Mouse (Mus musculus): ENCODE results near the gene Coro1c.

Gene Coro1c

DNA sequence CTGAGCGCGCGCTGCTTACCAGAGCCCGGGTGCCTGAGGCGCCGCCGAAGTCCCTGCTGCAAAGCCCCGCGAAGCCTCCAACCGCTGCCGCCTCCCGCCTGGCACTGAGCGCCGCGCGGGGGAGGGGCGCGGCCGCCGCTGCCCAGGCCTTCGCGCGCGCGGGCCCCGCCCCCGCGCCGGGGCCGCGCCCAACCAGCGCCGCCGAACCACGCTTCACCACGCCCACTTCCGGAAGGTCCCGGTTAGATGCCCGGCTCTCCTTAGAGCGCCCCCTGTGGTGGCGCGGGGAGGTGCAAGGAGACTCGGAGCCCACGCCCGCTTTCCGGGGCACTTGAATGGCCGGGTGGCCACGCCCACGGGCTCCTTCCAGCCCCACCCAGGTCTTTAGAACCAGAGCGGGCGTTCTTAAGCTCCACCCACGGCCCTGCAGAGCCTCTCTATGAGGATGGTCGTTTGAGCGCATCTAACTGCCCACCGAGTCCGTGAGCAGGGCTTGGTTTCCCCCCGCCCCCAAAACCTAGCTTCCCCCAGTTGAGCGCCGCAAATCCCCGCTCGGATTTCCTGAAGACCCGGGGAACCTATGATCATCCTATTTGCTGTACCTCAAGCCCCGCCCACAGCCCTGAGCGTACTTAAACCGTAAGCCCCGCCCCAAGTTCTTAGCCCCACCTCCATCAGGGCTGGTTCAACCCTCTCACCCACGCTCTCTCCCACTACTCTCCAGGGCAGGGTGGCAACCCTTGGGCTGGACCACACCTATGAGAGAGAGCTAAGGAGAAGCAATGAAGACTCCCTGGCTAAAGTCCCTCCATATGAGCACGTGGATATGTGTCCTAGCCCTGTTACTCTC, at the start of gene Coro1c:
Gene Coro1c (minus strand): TSS at position 167 of the 850 bp plus-strand sequence.
- peak; percentile 99 for DNase-seq

DNA sequence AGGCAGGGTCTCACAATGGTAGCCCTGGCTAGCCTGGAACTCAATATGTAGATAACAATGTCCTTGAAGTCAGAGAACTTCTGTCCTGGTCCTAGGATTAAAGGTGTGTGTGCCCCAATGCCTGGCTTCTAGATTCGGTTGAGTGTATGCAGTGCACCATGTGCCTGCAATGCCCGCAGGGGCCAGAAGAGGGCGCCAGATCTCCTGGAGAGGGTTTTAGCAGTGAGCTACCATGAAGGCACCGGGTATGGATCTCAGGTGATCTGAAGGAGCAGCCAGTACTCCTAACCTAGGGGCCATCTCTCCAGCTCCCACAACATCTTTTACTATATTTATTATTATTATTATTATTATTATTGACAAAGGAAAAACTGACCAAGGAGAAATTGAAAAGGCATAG, 48.0 kb upstream of the Coro1c start:
- peak; percentile 94 for DNase-seq

DNA sequence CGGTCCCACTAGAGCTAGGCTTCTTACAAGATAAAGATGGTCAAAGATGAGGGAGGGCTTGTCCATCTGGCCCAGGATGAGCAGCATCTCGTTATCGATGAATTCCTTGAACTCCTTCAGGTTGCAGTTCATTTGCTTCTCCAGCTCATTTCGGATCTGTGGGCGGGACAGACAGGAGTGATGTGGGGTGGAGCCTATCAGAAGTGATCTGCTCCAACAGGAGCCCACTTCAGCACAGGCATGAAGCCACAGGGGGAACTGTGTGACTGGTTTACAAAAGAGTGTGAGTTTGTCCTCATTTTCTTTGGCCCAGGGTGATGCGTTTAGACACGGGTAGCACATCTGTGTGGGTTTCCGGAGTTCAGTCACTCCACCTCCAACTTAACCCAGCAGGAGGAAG, 47.1 kb upstream of the Coro1c start:
- DNase-seq: no peak

DNA sequence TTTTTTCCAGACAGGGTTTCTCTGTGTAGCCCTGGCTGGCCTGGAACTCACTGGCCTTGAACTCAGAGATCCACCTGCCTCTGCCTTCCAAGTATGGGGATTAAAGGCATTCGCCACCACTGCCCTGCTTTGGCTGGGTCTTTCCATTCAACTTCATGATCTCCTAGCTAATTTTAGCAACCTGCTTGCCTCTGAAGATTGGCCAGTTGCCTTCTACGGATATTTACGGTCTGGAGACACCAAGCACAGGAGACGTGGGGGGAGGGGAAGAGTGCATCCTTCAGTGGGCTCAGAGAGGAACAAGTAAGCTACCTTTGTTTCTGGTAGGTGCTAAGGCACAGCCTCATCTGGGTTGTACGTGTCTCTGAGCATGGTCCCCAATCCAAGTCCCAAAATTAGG, 46.7 kb upstream of the Coro1c start:
- no peak for DNase-seq

DNA sequence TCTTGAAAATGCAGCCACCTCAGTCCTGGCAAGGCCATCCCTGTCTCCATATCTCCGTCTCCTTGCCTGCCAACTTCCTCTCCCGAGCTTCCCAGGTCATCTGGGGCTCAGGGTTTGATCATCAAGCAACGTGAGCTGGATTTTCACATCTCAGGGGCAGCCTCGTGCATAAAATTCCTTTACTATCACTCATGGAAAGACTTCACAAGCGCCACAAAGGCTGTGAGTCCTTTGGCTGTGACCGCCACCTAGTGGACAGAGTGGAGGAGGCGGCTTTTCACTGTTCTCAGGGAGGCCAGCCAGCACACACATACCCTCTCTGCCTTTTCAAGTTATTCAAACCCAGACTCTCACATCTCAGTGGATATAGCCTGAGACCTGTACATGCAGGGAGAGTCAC, 45.9 kb upstream of the Coro1c start:
- peak; percentile 92 for DNase-seq

DNA sequence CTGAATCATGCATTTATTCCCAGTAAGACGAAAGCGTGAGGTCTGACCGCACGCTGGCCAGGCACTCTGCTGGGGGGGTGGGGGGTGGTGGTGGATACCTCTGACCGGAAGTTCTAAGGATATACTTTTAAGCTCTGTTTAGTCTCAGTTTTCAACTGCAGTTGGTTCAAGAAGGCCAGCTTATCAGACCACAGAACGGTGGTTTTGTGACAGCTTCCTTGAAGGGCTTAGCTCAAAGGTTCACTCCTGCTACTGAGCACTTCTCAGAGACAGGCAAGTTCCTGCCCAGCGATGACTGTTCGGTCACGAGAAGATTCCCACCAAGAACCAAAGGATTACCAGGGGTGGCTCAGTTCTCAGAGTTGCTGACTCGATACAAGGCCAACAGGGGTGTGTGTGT, 44.0 kb upstream of the Coro1c start:
- DNase-seq: no peak

DNA sequence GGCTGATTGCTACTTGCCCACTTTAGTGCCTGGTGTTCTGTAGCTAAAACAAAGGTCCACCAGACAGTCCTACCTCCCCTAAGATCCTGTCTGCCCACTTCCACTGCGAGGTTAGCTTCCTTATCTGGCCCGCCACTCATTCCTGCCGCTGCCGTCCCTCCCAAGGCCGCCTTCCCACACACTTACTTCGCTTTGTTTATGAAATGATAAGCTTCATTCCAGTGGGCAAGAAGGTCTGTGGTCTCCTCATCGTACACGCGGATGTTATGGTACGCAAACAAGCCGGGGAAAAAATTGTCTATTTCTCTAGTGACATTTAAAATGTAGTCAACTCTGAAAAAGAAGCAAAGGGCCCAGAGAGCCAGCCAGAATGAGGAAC, 43.1 kb upstream of the Coro1c start:
- DNase-seq: no peak

DNA sequence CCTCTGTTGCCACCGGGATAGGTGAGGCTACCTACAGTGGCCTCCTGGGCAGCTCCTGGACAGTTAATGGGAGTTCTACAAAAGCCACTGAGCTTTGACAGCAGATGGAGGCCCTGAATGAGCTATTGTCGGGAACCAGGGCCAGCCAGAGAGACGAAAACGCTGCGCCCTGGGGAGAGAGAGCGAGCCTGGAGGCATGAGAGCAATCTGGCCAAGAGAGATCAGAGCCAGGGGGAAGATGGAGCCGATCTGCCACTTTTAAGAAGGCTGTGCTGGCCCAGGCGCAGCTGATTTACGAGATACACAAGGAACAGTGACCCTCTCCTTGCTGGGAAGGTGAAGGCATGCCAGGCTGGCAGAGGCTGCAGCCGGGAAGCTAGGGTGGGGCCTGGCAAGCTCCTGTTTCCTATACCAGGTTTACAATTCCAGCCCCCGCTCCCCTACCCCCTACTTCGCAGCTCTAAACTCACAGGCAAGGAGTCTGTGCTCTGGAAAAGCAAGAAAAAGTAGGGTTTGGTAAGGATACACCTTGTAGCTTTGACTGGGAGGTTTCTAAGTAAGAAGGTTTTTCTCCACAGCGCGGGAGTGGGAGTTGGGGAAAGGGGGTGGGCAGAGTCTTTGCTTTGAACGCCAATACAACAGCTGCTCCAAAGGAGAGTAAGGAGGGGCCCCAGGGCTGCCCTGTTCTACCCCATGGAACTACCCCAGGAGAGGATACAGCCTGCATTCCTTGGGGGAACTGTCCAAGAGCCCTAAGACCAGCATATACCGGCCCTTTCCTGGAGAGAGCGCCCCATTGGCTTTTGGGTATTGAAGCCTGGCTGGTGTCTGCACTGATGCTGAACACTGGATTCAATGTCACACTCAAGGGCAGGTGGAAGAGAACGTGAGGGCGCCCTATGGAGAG, 42.5 kb upstream of the Coro1c start:
- peak; percentile 51 for DNase-seq

DNA sequence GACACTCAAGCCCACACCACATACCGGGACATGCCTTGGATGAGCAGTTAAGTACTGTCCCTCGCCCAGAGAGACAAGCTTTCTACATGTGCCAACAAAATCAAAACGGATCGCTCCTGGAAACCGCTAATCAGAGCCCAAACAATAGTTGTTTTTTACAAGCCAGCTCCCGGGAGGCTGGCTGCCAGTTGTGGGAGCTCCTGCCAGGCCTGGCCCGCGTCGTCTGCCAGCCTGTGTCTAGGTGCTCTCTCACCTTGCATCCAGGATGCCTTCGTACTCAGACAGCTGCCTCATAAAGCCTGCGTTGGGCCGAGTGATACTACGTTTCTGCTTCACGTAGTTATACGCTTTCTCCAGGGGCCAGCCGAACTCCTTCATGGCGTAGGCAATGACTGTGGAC, 41.6 kb upstream of the Coro1c start:
- DNase-seq: no peak

DNA sequence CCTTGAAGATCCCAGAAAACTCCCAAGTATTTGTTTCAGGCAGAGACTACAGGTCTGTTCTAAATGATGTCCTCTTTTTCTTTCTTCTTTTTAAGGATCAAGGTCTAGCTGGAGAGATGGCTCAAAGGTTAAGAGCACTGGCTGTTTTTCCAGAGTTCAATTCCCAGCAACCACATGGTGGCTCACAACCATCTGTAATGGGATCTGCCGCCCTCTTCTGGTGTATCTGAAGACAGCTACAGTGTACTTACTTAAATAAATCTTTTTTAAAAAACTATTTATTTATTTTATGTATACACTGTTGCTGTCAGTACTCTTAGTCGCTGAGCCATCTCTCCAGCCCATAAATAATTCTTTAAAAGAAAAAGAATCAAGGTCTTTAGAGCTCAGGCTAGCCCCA, 38.7 kb upstream of the Coro1c start:
- no peak for DNase-seq

DNA sequence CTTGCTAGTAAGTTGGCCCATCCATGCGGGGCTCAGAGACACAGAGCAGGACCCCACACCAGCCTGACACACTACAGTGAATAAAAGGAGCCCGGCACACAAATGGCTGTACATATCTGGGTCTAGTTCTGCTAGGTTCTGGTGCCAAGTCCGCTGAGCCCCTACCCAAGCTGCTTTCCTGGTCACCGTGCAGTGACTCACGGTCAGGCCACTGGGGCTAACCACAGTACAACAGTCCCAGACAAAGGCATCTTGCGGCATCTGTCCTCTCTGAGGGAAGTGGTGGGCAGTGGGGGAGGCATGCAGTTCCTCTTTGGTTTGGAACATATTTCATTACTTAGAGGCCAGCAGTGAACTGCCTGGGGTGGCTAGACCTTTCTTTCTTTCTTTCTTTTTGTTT, 36.6 kb upstream of the Coro1c start:
- no peak for DNase-seq

DNA sequence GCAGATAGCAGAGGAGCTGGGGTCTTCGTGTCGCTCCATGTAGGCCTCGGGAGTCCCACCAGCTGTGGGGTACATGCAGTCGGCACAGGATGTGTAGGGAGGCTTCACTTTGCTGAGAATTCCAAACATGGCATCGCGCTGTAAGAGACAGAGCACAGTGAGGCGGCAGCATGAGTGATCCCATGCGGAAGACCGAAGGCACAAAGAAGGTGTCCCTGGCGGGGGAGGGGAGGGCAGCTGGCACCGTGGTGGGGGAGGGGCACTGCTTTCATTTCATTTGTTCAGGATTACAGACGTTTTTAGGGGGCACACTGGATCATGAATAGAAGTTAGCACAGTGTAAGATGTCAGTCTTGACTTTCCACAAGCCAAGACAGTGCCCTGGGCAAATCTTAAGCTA, 34.8 kb upstream of the Coro1c start:
- DNase-seq: no peak

DNA sequence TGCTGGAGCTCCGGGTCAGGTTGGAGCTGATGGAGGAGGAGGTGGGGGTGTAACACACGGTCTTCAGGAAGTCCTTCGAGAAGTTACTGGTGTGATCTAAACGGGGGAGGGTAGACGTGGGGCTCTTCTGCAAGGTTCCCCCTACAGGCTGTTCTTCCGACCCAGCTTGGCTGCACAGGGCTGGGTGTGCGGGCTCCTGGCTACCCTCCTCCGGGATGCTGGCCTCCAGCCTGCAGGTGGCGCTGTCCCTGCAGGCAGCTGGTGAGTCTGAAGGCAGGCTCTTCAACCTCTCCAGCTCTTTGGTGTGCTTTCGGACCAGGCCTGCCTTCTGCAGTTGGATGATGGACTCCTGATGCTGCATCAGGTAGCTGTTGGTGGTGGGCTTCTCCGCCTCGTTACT, 34.0 kb upstream of the Coro1c start:
- peak; percentile 64 for DNase-seq

DNA sequence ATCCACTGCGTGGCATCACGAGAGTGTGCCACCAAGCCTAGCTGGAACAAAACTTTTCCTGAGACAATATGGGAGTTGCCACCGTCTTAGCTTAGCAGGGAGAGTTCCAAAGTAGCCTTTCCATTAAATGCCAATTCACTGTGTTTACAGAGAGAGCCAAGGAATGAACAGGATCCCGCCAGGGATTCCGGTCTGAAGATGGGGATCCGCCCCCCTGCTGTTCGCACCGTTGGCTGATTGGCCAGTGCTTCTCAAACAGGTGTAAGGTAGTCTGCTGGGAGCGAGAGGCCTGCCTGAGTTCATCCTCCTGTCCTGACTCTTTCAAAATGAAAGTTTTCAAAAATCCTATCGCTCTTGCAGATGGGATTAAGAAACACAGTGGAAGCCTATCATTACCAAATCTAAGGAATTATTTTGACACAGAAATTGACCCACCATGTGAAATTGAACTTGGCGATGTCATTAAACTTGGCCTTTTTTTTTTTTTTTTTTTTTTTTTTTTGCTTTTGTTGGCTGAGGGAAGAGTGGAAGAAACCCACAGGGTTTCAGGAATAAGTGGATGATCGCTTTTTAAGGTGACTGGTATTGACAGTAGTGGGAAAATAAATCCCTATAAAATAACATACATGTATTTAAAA, 30.8 kb upstream of the Coro1c start:
- DNase-seq: no peak

DNA sequence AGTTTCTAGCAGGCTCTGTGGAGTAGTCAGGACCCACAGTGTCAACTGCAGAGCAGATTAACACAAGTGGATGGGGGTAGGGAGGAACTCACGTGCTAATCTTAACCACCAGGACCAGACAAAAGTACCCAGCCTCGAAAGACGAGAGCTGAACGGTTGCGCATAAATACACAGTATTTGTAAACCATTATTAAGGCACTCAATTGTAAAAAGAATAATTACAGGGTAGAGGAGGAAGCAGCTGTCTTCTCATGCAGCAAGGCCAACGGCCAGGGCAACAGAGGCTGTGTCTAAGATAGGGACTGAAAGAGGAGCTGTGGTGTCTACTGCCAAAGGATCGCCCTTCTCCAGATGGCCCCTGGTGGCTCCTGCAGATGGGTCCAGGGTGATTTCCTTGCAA, 29.1 kb upstream of the Coro1c start:
- DNase-seq: no peak

DNA sequence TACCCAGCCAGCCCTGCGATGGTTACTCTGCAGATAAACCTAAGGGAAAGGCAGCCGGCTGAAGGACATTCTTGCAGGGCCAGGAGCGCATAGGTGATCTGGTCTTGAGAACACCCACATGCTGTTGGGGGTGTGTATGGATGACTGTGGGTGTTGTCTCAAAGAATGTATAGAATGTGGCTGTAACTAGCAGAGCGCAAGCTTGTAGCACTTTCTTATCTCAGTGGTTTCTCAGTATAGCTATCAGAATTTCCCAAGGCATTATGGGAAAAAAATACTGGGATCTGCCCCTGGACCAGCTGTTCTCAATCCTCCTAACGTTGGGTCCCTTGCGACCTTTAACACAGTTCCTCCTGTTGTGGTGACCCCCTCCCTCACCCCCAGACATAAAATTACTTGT, 25.3 kb upstream of the Coro1c start:
- DNase-seq: no peak

DNA sequence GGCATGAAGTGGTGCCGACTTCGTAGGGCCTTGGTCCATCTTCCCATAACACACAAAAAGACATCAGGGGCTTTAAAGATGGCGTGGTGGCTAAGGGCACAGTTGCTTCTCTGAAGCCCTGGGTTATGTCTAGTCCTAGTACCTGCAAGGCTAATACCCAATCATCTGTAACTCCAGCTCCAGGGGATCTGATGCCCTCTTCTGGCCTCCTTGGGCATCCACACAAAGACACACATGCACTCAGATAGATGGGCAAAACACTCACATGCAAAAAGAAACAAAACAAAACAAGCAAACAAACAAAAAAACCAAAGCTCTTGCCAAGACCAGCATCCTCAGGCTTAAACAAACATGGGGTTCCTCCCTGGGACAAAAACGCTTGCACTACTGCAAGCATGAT, 24.9 kb upstream of the Coro1c start:
- DNase-seq: no peak

DNA sequence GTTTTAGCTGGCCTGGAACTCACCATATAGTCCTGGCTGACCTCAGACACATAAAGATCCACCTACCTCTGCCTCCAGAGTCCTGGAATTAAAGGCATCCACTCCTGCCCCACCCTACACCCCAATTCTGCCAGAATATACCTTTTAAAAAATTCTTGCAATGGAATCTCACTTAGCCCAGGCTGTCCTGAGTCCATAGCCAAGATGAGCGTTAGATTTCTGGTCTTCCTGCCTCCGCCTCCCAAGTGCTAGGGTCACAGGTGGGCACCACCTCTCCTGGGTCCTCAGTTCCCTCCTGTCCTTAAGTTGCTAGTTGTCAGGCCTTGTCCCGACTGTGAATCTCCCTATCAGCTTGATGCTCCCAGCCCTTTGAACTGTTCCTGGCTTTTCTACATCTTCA, 23.8 kb upstream of the Coro1c start:
- DNase-seq: no peak

DNA sequence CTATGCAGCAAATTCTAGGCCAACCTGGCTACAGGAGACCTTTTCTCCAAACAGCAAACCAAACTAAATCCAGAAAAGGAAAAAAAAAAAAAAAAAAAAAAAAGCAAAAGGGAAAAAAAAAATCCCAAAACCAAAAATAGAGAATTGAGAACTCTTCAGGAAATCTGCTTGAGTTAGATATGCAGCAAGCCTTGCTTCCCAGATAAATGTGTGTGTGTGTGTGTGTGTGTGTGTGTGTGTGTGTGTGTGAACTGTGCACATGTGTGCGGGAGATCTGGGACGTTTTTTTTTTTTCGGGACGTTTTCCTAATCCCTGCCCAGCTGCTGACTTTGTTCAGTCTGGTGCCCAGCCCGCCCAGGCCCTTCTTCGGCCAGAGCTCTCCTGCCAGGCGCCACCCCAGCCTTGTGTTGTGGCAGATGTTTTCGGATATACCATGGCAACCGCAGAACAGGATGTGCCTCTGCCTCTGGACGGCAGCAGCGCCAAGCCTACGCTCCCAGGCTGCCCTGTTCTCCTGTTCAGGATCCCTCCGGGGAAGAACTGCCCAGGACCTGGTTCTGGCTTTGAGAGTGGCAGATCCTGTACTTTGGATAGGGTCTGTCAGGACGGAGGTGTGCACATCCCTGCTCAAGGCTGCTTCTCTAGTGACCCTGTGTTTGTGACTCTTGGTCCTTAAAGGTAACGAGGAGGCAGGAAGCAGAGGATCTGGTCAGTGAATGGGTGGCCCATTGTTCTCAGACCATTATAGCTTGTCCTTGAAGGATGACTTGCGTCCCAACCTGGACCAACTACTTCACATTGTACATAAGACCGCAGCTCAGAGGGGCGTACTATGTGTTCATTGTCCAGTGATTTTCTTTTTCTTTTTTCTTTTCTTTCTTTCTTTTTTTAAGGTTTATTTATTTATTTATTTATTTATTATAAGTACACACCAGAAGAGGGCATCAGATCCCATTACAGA, 22.4 kb upstream of the Coro1c start:
- DNase-seq: peak; percentile 90

DNA sequence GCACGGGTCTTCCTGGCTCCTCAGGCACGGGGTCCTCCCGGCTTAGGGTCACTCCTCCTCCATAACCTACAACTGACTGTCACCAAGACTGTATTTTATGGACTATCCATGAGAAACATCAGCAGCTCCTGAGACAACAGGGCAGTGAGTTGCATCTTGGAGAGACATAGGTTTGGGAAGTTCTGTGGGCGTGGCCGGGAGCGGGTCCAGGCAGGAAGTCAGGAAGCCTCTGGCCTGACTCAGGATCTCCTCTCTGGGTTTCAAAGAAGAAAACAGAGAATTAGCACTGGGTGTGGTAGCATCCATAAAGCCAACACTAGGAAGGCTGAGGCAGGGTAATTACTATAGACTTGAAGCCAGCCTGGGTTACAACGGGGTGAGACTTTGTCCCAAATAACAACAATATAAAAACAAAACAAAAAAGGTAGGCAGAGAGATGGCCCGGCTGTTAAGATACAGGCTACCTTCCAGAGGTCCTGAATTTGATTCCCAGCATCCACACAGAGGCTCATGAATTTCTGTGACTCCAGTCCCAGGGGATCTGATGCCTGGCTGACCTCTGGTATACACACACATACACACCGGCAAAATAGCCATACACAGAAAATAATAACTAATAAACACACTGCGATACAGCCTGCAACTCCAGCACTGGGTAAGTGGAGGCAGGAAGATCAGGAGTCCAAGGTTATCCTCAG, 21.5 kb upstream of the Coro1c start:
- peak; percentile 73 for DNase-seq

DNA sequence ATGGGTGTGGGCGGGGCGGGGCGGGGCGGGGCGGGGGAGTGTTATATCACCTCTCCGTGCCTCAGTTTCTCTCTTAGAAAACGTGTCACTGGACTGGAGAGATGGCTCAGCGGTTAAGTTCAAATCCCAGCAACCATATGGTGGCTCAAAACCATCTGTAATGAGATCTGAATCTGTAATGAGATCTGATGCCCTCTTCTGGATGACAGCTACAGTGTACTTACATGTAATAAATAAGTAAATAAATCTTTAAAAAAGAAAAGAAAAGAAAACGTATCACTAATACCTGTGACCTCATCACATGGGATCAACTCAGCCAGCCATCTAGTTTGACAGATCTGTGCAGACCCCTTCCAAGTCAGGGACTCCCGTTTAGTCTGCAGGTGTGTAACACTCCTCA, 21.0 kb upstream of the Coro1c start:
- no peak for DNase-seq

DNA sequence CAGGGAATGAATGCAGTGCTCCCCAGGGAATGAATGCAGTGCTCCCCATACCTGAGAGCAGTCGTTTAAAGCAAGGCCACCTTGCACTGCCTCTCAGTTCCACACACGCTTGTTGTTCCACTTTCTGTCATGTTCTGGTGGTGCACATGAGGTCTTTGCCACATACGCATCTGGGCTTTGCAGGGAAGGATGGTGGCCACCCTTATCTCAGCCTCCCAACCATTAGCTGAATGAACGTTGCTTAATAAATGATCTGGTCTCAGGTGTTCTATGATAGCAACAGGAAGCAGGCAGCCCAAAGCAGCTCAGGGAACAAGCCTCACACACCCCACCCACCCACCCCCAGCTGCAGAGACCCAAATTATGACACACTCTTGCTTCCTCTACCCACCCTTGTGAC, 16.1 kb upstream of the Coro1c start:
- DNase-seq: no peak
